Mouse (Mus musculus) spleen, adult 2 months (tissue): ENCODE measurements around the gene Zscan20. TPM values are rescaled to one million over a fixed set of nuclear protein-coding genes. Genes with fewer than 3 reads are reported as not detected.
"Not testable (repeated sequence)": the region's sequence is repeated elsewhere in the genome, so short reads cannot be mapped to it uniquely, and the experiment has no call there.

Experiments
- DNase-seq, 2 experiments: peaks; one replicate each; pipeline versions ENCODE4 v3.0.0 to v3.0.0-alpha.2; 2012 to 2021; ENCODE audit warnings: low spot score in 2 of 2, low read depth in 1 of 2
- H3K27ac ChIP-seq: fragments of 200-500 bp; 2 replicates; pipeline ENCODE4 v1.5.1; 2012; ENCODE audit warnings: low read length, inconsistent platforms; ENCODE audit not compliant: insufficient read depth
- H3K27me3 ChIP-seq: fragments of 200-500 bp; 2 replicates; pipeline ENCODE4 v1.6.1; 2012; ENCODE audit warnings: mild to moderate bottlenecking, moderate library complexity, low read length, inconsistent platforms; ENCODE audit not compliant: control insufficient read depth, insufficient read depth
- H3K36me3 ChIP-seq: fragments of 200-500 bp; 2 replicates; pipeline ENCODE4 v1.6.1; 2012; ENCODE audit warnings: mild to moderate bottlenecking, low read length, inconsistent platforms; ENCODE audit not compliant: control insufficient read depth, insufficient read depth
- H3K4me1 ChIP-seq: fragments of 200-500 bp; 2 replicates; pipeline ENCODE4 v1.6.1; 2011; ENCODE audit warnings: inconsistent platforms; ENCODE audit not compliant: control insufficient read depth, insufficient read depth, insufficient read length
- H3K4me3 ChIP-seq: fragments of 200-500 bp; 2 replicates; pipeline ENCODE4 v1.5.1; 2011; ENCODE audit warnings: mild to moderate bottlenecking, inconsistent platforms; ENCODE audit not compliant: insufficient read depth, insufficient read length; ENCODE audit errors: extremely low read depth
- CTCF ChIP-seq: fragments of 200-500 bp; IDR thresholded peaks from 2 replicates; pipeline ENCODE4 v1.5.1; 2011; ENCODE audit warnings: mild to moderate bottlenecking, inconsistent platforms; ENCODE audit not compliant: insufficient read depth, insufficient read length, insufficient replicate concordance; ENCODE audit errors: extremely low read depth
- POLR2A ChIP-seq: fragments of 200-500 bp; IDR thresholded peaks from 2 replicates; pipeline ENCODE4 v1.6.1; 2011; ENCODE audit warnings: low read depth, low read length, inconsistent platforms
- WGBS: fragments of 180-500 bp; shearing (Covaris S2); methylation state at CpG from one replicate; pipeline ENCODE4 v1.1.7; 2018; 5-methylcytosine and 5-hydroxymethylcytosine counted together
- polyA plus RNA-seq: library from polyadenylated mRNA; depleted of rRNA; stranded (reverse); fragments of >200 nt; gene quantifications from 2 replicates; pipeline ENCODE4 v1.2.3, GENCODE M21; 2012

The Zscan20 gene
- polyA plus RNA-seq, 1 experiment, result 4.6 TPM

DNA sequence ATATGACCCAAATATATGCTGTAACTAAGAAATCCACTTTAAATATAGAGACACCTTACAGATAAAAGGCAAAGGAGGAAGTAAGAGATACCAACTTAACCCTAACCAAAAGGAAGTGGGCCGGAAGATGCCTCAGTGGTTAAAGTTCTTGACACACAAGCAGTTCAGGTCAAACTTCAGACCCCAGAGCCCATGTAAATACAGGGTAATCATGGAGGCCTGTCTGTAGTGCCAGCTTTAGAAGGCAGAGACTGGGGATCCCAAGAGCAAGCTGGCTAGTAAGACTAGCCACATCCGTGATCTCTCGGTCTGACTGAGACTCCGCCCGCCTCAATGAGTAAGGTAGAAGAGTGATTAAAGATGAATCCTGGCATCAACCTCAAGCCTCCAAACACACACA is 15.8 kb downstream of the Zscan20 start:
- H3K27me3 ChIP-seq, result no peaks in the 10 kb centered on the region
- H3K36me3 ChIP-seq, result peaks cover 13% of the 10 kb centered on the region
- DNase-seq, result peak; percentile 29 to 44
- peak overlapping the region; percentile 80 for H3K27ac ChIP-seq
- peaks cover 26% of the 10 kb centered on the region; the same call in 1 of the 2 replicates for H3K4me1 ChIP-seq
- 26% methylated on average over 5 of the region's 5 CpGs for WGBS
- TF ChIP-seq CTCF, result no peak
- TF ChIP-seq POLR2A, result no peak
- H3K4me3 ChIP-seq, result no peak overlapping the region

DNA sequence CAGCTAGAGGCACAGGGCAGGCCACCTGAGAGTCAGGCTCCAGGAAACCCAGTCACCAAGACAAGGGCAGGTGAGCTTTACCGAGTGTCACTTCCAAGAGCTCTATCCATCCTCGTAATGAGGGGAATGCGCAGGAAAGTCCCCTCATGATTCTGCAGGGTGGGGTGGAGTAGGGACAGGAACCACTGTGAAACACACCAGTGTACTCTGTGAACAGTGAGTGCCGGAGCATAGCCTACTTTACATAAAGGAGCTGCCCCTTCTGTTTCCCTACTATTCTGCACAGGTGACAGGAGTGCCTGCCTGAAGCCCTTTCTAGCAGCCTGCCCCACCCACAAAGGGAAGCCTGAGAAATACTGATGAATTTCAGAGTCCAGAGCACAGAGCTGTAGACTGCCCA is 16.6 kb downstream of the Zscan20 start:
- TF ChIP-seq POLR2A (no peak), CTCF (no peak)
- DNase-seq, result peak in 1 of 2 experiments; percentile 48
- peak overlapping the region; percentile 6; the same call in 1 of the 2 replicates for H3K4me3 ChIP-seq
- peak overlapping the region; percentile 80 for H3K27ac ChIP-seq
- peaks cover 26% of the 10 kb centered on the region; the same call in 1 of the 2 replicates for H3K4me1 ChIP-seq
- H3K36me3 ChIP-seq, result peaks cover 20% of the 10 kb centered on the region
- no peaks in the 10 kb centered on the region for H3K27me3 ChIP-seq
- WGBS, result 56% methylated on average over 4 of the region's 4 CpGs

DNA sequence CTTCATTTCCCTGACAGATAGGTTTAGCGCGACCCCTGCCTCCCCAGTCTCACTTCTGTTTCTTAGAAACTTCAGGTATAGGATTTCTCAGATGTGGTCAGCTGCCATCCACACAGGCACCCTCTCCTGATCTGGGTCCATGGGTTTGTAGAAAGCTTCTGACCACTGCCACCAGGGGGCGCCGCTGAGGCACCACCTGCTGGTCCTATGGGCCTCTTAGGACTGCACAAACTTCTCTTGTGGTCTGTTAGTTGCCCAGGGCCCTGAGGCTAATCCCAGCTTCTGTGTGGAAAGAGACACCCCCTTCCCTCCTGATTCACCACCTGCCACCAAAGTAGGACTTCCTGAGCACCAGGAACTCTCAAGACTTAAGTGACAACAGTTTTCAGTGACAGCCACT is 30.7 kb downstream of the Zscan20 start:
- no peak overlapping the region for H3K27ac ChIP-seq
- TF ChIP-seq POLR2A, result no peak
- TF ChIP-seq CTCF, result peak; percentile 89
- H3K4me1 ChIP-seq, result no peaks in the 10 kb centered on the region
- no peaks in the 10 kb centered on the region for H3K27me3 ChIP-seq
- H3K36me3 ChIP-seq, result no peaks in the 10 kb centered on the region; the same call in 1 of the 2 replicates
- DNase-seq, result peak in 1 of 2 experiments; percentile 62
- no peak overlapping the region for H3K4me3 ChIP-seq
- WGBS, result 53% methylated on average over 4 of the region's 4 CpGs

DNA sequence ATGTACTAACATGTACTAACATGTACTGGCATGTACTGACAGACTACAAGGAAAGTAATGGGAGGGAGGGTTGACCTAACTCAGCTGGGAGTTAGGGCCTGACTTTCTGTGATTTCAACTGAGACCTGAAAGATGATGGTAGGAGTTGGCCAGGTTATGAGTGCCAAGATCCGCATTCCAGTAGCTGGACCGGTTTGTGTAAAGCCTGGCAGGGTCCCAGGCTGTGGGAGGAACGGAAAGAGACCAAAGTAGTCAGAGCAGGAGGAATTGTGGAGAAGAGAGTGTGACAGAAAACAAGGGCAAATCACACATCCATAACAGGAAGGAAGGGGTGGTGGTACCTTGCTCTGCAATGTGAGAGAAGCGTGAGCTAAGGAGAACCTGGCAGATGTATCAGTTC is 34.1 kb downstream of the Zscan20 start:
- Histone ChIP-seq H3K4me3 (no peak overlapping the region), H3K27ac (no peak overlapping the region), H3K36me3 (no peaks in the 10 kb centered on the region), H3K27me3 (no peaks in the 10 kb centered on the region), H3K4me1 (no peaks in the 10 kb centered on the region)
- WGBS, result 83% methylated on average over 4 of the region's 4 CpGs
- TF ChIP-seq CTCF (no peak), POLR2A (no peak)
- no peak for DNase-seq

DNA sequence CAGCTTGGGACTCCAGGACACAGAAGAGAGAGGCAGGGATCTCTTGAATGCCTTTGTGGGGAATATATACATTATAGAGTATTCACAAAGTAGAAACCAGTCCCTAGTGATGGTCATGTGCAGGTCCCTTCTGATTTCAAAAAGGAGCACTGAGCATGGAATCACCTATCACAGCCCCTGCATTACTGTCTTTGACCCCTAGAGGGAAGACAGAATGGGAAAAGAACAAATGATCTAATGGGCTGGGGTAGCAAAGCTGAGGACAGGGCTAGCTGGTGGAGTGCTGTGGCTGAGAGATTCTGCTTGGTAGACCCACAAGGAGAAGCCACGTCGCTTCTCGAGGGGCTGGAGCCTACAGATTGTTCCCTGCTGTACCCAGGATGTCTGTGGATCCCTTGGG is 49.6 kb downstream of the Zscan20 start:
- no peak for DNase-seq
- H3K27me3 ChIP-seq, result no peaks in the 10 kb centered on the region
- no peaks in the 10 kb centered on the region for H3K4me1 ChIP-seq
- 74% methylated on average over 3 of the region's 3 CpGs for WGBS
- H3K27ac ChIP-seq, result no peak overlapping the region
- TF ChIP-seq CTCF (no peak), POLR2A (no peak)
- no peak overlapping the region for H3K4me3 ChIP-seq
- no peaks in the 10 kb centered on the region for H3K36me3 ChIP-seq

DNA sequence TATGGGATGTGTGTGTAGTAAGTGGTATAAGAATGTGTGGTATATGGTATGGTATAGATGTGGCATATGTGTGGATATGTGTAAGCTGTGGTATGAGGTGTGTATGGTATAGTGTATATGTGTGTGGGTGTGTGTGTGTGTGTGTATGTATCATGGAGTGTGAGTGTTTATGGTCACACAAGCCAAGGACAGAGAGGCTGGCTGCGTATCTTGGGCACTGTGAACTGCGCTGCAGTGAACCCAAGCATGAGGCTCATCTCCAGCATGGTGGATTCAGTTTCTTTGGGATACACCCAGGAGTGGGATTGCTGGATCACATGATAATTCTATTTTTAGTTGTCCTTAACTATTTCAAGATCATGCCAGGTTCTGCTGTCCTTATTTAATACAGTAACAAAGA is 55.7 kb downstream of the Zscan20 start:
- Histone ChIP-seq H3K4me1 (no peaks in the 10 kb centered on the region), H3K27me3 (no peaks in the 10 kb centered on the region), H3K27ac (no peak overlapping the region), H3K36me3 (no peaks in the 10 kb centered on the region), H3K4me3 (no peak overlapping the region)
- DNase-seq, result no peak
- 92% methylated on average over 2 of the region's 2 CpGs for WGBS
- no peak for TF ChIP-seq POLR2A
- TF ChIP-seq CTCF, result no peak

DNA sequence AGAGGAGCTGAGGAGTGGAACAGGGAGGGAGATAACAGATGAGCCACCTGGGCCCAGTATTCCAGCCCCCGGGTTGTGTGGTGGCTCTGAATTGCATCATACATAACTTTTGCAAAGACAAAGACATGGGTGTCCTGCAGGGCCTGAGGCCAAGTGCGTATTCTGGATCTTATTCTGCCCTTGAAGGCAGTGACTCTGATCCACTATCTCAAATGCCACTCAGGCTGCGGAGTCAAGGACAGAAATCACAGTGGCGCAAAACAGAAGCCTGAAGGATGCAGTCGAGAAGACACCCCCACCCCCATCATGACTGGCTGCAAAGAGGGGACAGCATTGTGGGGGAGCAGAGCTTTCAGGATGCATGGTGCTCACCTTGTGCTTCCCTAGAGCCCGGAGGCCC is 59.1 kb downstream of the Zscan20 start:
- no peaks in the 10 kb centered on the region for H3K4me1 ChIP-seq
- H3K27me3 ChIP-seq, result no peaks in the 10 kb centered on the region
- no peak overlapping the region for H3K27ac ChIP-seq
- TF ChIP-seq CTCF (no peak), POLR2A (no peak)
- no peak overlapping the region for H3K4me3 ChIP-seq
- no peak for DNase-seq
- no peaks in the 10 kb centered on the region for H3K36me3 ChIP-seq
- WGBS, result 84% methylated on average over 6 of the region's 6 CpGs

DNA sequence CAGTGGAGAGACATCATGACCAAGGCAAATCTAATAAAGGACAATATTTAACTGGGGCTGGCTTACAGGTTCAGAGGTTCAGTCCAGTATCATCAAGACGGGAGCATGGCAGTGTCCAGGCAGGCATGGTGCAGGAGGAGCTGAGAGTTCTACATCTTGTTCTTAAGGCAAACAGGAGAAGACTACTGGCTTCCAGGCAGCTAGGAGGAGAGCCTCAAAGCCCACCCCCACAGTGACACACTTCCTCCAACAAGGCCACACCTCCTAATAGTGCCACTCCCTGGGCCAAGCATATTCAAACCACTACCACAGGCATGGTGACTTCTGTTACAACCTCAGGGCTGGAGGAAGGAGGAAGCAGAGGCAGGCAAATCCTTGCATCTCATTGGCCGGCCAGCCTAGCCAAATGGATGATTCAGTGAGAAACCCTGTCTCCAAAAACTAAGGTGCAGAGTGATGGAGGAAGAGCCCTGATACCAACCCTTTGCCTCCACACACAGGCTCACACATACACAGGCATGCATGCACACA is 65.9 kb downstream of the Zscan20 start:
- not testable (repeated sequence) for H3K36me3 ChIP-seq, DNase-seq, H3K4me1 ChIP-seq, H3K27me3 ChIP-seq, H3K4me3 ChIP-seq, H3K27ac ChIP-seq
- WGBS, result 65% methylated on average over 2 of the region's 2 CpGs
